Mouse (Mus musculus): Measurements from ENCODE around the gene Ccdc50.

DNA sequence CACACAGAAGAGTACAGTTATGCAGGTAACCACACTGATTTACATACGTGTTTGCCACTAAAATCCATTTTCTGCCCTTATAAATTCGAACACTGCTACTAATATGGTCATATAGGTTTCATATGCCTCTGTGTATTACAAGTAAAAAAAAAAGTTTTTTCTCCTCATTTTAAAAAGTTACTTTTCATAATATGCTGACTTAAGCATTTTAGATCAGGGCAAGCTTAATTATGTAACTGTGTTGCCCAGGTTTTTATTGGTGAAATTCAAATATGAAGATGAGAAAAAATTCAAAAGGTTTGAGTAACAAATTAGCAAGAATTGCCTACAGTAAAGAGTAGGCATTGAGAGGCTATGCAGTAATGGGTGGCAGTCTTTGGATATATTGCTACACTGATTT lies 62.0 kb downstream of the Ccdc50 start:
- TF ChIP-seq CTCF (IDR thresholded peaks at IDR 0.05): no peak
- TF ChIP-seq EP300 (IDR thresholded peaks at IDR 0.05): no peak
